Mouse (Mus musculus) megakaryocyte, embryonic 14.5 days (primary cell): ENCODE measurements around the gene Chka.

Experiments
- FLI1 ChIP-seq: IDR thresholded peaks from 2 replicates; pipeline ENCODE4 v1.6.1; 2012; ENCODE audit warnings: low read length, inconsistent platforms, mixed read lengths
- GATA1 ChIP-seq: IDR thresholded peaks from 3 replicates; pipeline ENCODE4 v1.6.1; 2012; ENCODE audit warnings: mixed read lengths, low read length, inconsistent platforms, borderline replicate concordance

DNA sequence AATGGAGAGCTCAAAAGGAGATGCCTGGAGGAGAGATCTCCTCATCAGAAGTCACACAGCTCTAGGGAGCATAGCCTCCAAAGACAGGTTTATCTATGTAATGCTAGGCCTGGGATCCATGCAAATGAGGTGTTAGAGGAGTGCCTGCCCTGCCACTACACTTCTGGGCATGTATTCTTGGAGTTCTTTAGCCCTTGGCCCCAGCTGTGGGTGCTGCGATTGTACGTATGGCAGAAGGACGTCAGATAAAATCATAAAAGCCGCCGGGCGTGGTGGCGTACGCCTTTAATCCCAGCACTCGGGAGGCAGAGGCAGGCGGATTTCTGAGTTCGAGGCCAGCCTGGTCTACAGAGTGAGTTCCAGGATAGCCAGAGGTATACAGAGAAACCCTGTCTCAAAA, 6.2 kb upstream of the Chka start:
- TF ChIP-seq GATA1 (no peak), FLI1 (no peak)
